In genomic region chr8:124070363-124071324, GRCm38 (mm10) we compare ENCODE assay signal across 8 mouse cellular contexts. TPM values are rescaled to one million over a fixed set of nuclear protein-coding genes. Genes with fewer than 3 reads are reported as not detected.
DNase-seq lines count a peak whose midpoint lies in the region; ATAC-seq lines count a peak whose summit lies in the region.

No protein-coding gene starts in this region.

- no peak overlapping the region for H3K4me3 ChIP-seq in neural tube, embryonic 11.5 days (ENCODE audit: low read depth, low read length)
- H3K4me3 ChIP-seq in hindbrain, embryonic 11.5 days (ENCODE audit: low read depth, low read length): no peak overlapping the region
- H3K4me3 ChIP-seq in lung, embryonic 16.5 days (ENCODE audit: low read length): no peak overlapping the region

- no peaks in the 10 kb centered on the region for H3K36me3 ChIP-seq in neural tube, embryonic 11.5 days (ENCODE audit: control insufficient read depth, insufficient read depth, low read length)
- no peaks in the 10 kb centered on the region for H3K36me3 ChIP-seq in hindbrain, embryonic 11.5 days (ENCODE audit: control insufficient read depth, insufficient read depth, low read length)
- no peaks in the 10 kb centered on the region for H3K36me3 ChIP-seq in lung, embryonic 16.5 days (ENCODE audit: control insufficient read depth, insufficient read depth, low read length)

- WGBS in neural tube, embryonic 11.5 days: 53% methylated on average over 18 of the region's 18 CpGs
- 49% methylated on average over 18 of the region's 18 CpGs for WGBS in hindbrain, embryonic 11.5 days
- WGBS in lung, embryonic 16.5 days: 48% methylated on average over 18 of the region's 18 CpGs

- no peak overlapping the region for H3K27ac ChIP-seq in neural tube, embryonic 11.5 days (ENCODE audit: low read depth, low read length)
- peak overlapping the region; percentile 17; the same call in 1 of the 2 replicates for H3K27ac ChIP-seq in hindbrain, embryonic 11.5 days (ENCODE audit: low read depth, low read length)
- peak overlapping the region; percentile 42; the same call in 1 of the 2 replicates for H3K27ac ChIP-seq in lung, embryonic 16.5 days (ENCODE audit: low read length)

- no peaks in the 10 kb centered on the region for H3K27me3 ChIP-seq in neural tube, embryonic 11.5 days (ENCODE audit: control insufficient read depth, insufficient read depth, low read length)
- no peaks in the 10 kb centered on the region for H3K27me3 ChIP-seq in hindbrain, embryonic 11.5 days (ENCODE audit: control insufficient read depth, insufficient read depth, low read length)
- no peaks in the 10 kb centered on the region for H3K27me3 ChIP-seq in lung, embryonic 16.5 days (ENCODE audit: control insufficient read depth, insufficient read depth, low read depth, low read length)

- 0 out of 2 replicates have a peak, but pooled peaks cover 3% of the 10 kb centered on the region for H3K4me1 ChIP-seq in neural tube, embryonic 11.5 days (ENCODE audit: control insufficient read depth, insufficient read depth, low read length)
- no peaks in the 10 kb centered on the region; the same call in 1 of the 2 replicates for H3K4me1 ChIP-seq in hindbrain, embryonic 11.5 days (replicated peaks; ENCODE audit: control insufficient read depth, insufficient read depth, low read length)
- peaks cover 2% of the 10 kb centered on the region; the same call in 1 of the 2 replicates for H3K4me1 ChIP-seq in lung, embryonic 16.5 days (replicated peaks; ENCODE audit: control insufficient read depth, insufficient read depth, low read length)

- DNase-seq in adrenal gland, postnatal 14 days: peak; percentile 35
- DNase-seq in adrenal gland, adult 8-10 months: no peak
- DNase-seq in neural tube, embryonic 11.5 days (ENCODE audit: low spot score): peak; percentile 53
- DNase-seq in neural tube, embryonic 10.5 days (ENCODE audit: extremely low spot score, low spot score): no peak
- peak; percentile 24 for DNase-seq in hindbrain, embryonic 11.5 days (ENCODE audit: low spot score)
- no peak for DNase-seq in urinary bladder, postnatal 10 days (ENCODE audit: low spot score)

- H3K4me2 ChIP-seq in neural tube, embryonic 11.5 days (ENCODE audit: low read depth): no peak overlapping the region
- no peak overlapping the region for H3K4me2 ChIP-seq in hindbrain, embryonic 11.5 days (replicated peaks; ENCODE audit: low read depth, low read length)
- no peak overlapping the region for H3K4me2 ChIP-seq in lung, embryonic 16.5 days (ENCODE audit: low read depth, low read length)

- H3K9ac ChIP-seq in neural tube, embryonic 11.5 days (ENCODE audit: low read length): no peak overlapping the region
- 0 out of 2 replicates have a peak overlapping the region, but pooled peaks have one; percentile 23 for H3K9ac ChIP-seq in hindbrain, embryonic 11.5 days (ENCODE audit: low read depth, low read length)
- H3K9ac ChIP-seq in lung, embryonic 16.5 days (ENCODE audit: low read length): no peak overlapping the region

- ATAC-seq in neural tube, embryonic 11.5 days (ENCODE audit: insufficient read depth, low FRiP score, low TSS enrichment): no peak
- no peak for ATAC-seq in hindbrain, embryonic 11.5 days (ENCODE audit: low FRiP score)
- ATAC-seq in lung, embryonic 16.5 days (ENCODE audit: low read depth): peak; percentile 64; the same call in 1 of the 2 replicates
- no peak for ATAC-seq in inflammation-experienced regulatory T-cells, adult 6 months

- no peaks in the 10 kb centered on the region for H3K9me3 ChIP-seq in neural tube, embryonic 11.5 days (ENCODE audit: control insufficient read depth, low read length)
- no peaks in the 10 kb centered on the region for H3K9me3 ChIP-seq in hindbrain, embryonic 11.5 days (ENCODE audit: control insufficient read depth, low read length)
- H3K9me3 ChIP-seq in lung, embryonic 16.5 days (ENCODE audit: control insufficient read depth, low read length): no peaks in the 10 kb centered on the region

RNA-seq across cellular contexts. Expression of gene Urb2, which starts 49.3 kb away (rescaled TPM):
- 12.5 and 13.7 TPM in 2 replicates for total RNA-seq in adrenal gland, postnatal 14 days (2021)
- total RNA-seq in adrenal gland, adult 8-10 months (2022): 10 to 100 TPM; 11.8 to 14.7 (median 14.2) TPM
- 7.9 and 9.7 TPM in 2 replicates for polyA plus RNA-seq in neural tube, embryonic 11.5 days (2014; fragmentation: Nextera tagmentation; extraction: Ambion mirVana)
- polyA plus RNA-seq in hindbrain, embryonic 11.5 days (2014; fragmentation: Nextera tagmentation; extraction: Ambion mirVana): 7.3 and 7.6 TPM in 2 replicates
- polyA plus RNA-seq in lung, embryonic 16.5 days (2015; fragmentation: Nextera tagmentation; extraction: Ambion mirVana): 4.0 and 4.6 TPM in 2 replicates
- polyA plus RNA-seq in inflammation-experienced regulatory T-cells, adult 6 months (2017; shearing (Covaris generic)): 1 to 10 TPM; 4.0 to 5.2 (median 4.3) TPM

RNA-seq across cellular contexts. Expression of gene Taf5l, which starts 49.4 kb away (rescaled TPM):
- total RNA-seq in adrenal gland, postnatal 14 days (2021): 25.4 and 27.7 TPM in 2 replicates
- 10 to 100 TPM; 20.0 to 27.7 (median 24.9) TPM for total RNA-seq in adrenal gland, adult 8-10 months (2022)
- polyA plus RNA-seq in neural tube, embryonic 11.5 days (2014; fragmentation: Nextera tagmentation; extraction: Ambion mirVana): 43.2 and 45.6 TPM in 2 replicates
- 32.1 and 42.9 TPM in 2 replicates for polyA plus RNA-seq in hindbrain, embryonic 11.5 days (2014; fragmentation: Nextera tagmentation; extraction: Ambion mirVana)
- polyA plus RNA-seq in lung, embryonic 16.5 days (2015; fragmentation: Nextera tagmentation; extraction: Ambion mirVana): 29.3 and 30.9 TPM in 2 replicates
- 10 to 100 TPM in 2 of 3 experiments, 1 to 10 TPM in 1; 9.2 to 15.4 (median 12.3) TPM for polyA plus RNA-seq in inflammation-experienced regulatory T-cells, adult 6 months (2017; shearing (Covaris generic))

Comparison
In these comparisons a context has a peak if more than half of its experiments do, and no peak if none do; other contexts are left out.
1. DNase-seq: peak in adrenal gland, postnatal 14 days (single experiment), neural tube, embryonic 11.5 days (single experiment) and hindbrain, embryonic 11.5 days (single experiment); none in adrenal gland, adult 8-10 months (single experiment), neural tube, embryonic 10.5 days (single experiment) and urinary bladder, postnatal 10 days (single experiment).